Mouse (Mus musculus) Patski (cell line): ENCODE measurements around the gene Smarca1. TPM values are rescaled to one million over a fixed set of nuclear protein-coding genes. Genes with fewer than 3 reads are reported as not detected.

Experiments used
- ATAC-seq: fragments of 100-300 bp; one replicate; pipeline ENCODE4 v1.8.0; 2021
- CTCF ChIA-PET: fragments of 350-600 bp; sonication (Branson Sonifier 250); formaldehyde crosslinking; loops from one replicate; lab custom pipeline; 2022; ENCODE audit warnings: inconsistent platforms; lab: Charles Lee
- POLR2A ChIA-PET: fragments of 350-600 bp; sonication (Branson Sonifier 250); formaldehyde crosslinking; loops from one replicate; lab custom pipeline; 2022; ENCODE audit warnings: antibody characterized with exemption, inconsistent platforms; lab: Charles Lee
- DNase-seq: peaks from one replicate; pipeline ENCODE4 v3.0.0-alpha.2; 2011; ENCODE audit warnings: low read depth, low spot score
- H3K27me3 ChIP-seq: fragments of 371-371 bp; one replicate; pipeline ENCODE4 v1.5.1; 2021
- CTCF ChIP-seq: fragments of 100-300 bp; IDR thresholded peaks from one replicate; pipeline ENCODE4 v1.5.1; 2021
- in situ Hi-C: fragments of 300-500 bp; cut with MboI; formaldehyde crosslinking; loops from 3 replicates; pipeline ENCODE4 v1.11.1; 2018; ENCODE audit warnings: low pct_unique_long_range_greater_than_20kb, mixed read lengths
- polyA plus RNA-seq: library from polyadenylated mRNA; unstranded; gene quantifications from one replicate; pipeline ENCODE4 v1.2.3, GENCODE M21; 2021

The Smarca1 gene
- 0.04 TPM for polyA plus RNA-seq

DNA sequence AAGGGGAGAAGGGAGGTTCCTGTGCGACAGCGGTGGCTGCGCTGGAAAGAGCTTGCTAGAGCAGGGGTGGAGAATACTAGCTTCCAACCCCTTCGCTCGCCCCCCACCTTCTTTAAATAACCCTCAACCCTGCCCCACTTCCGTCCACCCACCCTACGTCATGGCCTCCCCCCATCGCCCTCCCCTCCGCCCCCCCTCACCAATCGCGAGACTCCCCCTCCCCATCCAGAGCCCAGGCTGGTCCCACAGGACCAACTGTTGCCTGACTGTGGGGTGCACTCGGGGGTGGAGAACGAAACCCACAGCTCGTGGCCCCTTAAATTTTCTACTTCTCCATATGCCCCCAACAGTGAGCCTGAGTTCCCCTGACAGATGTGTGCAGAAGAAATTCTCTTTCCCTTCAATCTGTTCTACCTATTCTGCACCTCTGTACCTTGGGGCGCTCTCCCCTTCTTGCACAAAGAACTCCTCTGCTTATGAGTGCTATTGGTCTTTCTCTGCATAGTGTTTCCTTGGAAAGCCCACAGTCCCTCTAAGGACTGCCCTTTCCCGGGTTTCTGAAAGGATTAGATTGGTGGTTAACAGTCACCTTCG is at the start of gene Smarca1:
Gene Smarca1, minus strand, starts transcription at position 544 of the 594 bp plus-strand sequence.
- ATAC-seq (no peak), DNase-seq (no peak)
- POLR2A ChIA-PET, result no interaction called here
- in situ Hi-C loops, result no loop called here
- TF ChIP-seq CTCF, result no peak
- CTCF ChIA-PET, result no interaction called here
- H3K27me3 ChIP-seq, result peaks cover 52% of the 10 kb centered on the region

DNA sequence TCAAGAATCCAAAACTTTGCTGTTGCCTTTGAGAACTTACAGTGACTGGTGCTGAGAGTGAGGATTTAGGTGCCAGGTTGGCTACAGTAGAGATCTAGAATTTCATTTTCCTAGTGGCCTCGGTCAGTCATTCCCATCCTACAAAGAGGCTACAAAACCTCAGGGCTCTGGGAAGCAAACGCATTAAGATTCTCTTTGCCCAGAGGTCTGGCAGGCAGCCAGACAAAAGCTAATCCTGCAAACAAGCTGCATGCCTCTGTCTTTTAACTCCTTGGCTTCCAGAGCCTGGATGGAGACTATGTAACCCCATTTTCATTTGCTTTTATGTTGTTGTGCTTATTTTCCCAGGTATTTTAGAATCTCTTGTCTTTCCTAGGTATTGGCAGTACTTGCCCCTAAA is 45.0 kb upstream of the Smarca1 start:
- POLR2A ChIA-PET, result no interaction called here
- ATAC-seq, result no peak

DNA sequence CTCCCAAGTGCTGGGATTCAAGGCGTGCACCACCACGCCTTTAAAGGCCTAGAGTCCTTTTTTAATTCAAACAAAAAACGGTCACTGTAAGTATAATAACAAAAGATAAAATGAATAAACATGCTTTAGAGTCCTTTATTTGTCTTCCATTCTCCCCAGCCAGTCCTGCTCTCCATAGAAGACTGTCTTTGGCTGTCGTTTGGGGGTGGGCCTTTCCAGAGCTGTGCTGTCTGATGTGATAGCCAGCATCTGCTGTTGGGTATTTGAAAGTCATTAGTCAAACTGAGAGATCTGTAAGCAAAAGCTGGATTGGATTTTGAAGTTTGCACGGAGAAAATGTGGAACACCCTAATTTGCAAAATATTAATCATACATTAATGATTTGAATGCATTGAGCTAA is 44.1 kb upstream of the Smarca1 start:
- ATAC-seq, result no peak

More for the DNA sequence above, 45.0 kb upstream of the Smarca1 start:
- DNase-seq, result no peak
- no peak for TF ChIP-seq CTCF
- peaks cover 18% of the 10 kb centered on the region for H3K27me3 ChIP-seq
- in situ Hi-C loops, result no loop called here
- CTCF ChIA-PET, result no interaction called here

DNA sequence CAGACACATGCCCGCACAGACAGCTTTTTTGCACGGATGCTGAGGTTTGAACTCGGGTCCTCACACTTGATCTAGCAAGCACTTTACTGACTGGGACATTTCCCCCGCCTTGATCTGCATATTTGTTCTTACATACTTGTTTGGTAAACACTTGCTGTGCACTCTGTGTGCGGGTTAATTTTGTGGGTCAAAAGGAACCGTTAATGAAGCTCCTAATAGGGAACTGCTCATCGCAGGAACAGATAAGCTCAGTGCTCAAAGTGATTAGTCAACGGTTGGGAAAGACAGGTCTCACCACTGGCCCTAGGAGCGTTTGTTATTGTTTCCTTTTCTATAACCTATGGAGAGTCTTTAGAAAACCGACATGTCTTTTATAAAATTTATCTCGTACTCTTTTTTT is 41.6 kb upstream of the Smarca1 start:
- DNase-seq (no peak), ATAC-seq (no peak)
- ChIA-PET CTCF (no interaction called here), POLR2A (no interaction called here)
- in situ Hi-C loops, result no loop called here
- TF ChIP-seq CTCF, result no peak
- H3K27me3 ChIP-seq, result peaks cover 20% of the 10 kb centered on the region

More for the DNA sequence above, 44.1 kb upstream of the Smarca1 start:
- ChIA-PET POLR2A (no interaction called here), CTCF (no interaction called here)
- peaks cover 18% of the 10 kb centered on the region for H3K27me3 ChIP-seq
- DNase-seq, result no peak
- in situ Hi-C loops, result no loop called here
- no peak for TF ChIP-seq CTCF

DNA sequence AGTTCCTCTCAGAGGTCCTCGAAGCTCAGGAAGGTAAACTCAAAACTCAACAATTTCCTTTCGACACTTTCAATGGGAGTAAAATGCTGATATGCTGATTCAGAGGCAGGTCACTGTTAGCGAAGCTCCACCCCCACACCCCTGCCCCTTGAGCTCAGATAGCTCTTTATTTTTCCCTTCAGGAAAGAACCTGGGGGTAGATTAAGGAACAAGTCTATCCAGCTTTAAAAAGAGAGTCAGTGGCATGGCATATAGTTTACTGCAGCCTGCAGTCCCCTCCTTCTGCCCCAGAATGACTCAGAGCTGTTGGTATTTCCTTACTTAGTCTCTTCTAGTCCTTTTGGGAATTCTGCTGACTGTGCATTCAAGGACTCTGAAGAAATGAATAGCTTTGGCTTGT is 37.7 kb upstream of the Smarca1 start:
- CTCF ChIA-PET, result interaction anchor here (0.9 kb wide), 1 partner anchor 40 kb away, joined by 3 read pairs; no protein-coding TSS in a partner anchor
- H3K27me3 ChIP-seq, result peaks cover 19% of the 10 kb centered on the region
- POLR2A ChIA-PET, result interaction anchor here (0.6 kb wide), 1 partner anchor 171 kb away, joined by 3 read pairs; no protein-coding TSS in a partner anchor
- ATAC-seq, result peak; percentile 95
- in situ Hi-C loops, result no loop called here
- no peak for TF ChIP-seq CTCF
- no peak for DNase-seq

DNA sequence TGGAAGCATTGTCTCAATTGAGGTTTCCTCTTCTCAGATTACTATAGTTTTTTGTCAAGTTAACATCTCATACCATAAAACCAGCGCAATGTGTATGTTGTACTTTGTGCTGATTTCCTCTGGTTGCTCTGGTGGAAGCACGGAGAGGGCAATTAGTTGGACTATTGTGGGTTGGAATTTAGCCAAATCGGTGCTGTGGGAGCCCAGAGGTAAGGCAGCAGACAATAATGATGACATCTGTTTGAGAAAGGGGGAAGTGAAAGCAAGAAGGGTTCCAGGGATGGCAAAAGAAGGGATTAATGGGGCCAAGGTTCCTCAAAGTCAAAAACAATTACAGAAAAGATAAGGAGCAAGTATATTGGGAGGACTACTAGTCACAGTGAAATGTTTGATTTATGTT is 35.2 kb upstream of the Smarca1 start:
- TF ChIP-seq CTCF, result no peak
- ChIA-PET POLR2A (no interaction called here), CTCF (no interaction called here)
- no peak for DNase-seq
- peaks cover 26% of the 10 kb centered on the region for H3K27me3 ChIP-seq
- no peak for ATAC-seq
- in situ Hi-C loops, result no loop called here

GRCm38 (mm10) chrX:47920541-47920940 is 27.8 kb upstream of the Smarca1 start:
- in situ Hi-C loops, result no loop called here
- POLR2A ChIA-PET, result no interaction called here
- CTCF ChIA-PET, result no interaction called here
- H3K27me3 ChIP-seq, result peaks cover 51% of the 10 kb centered on the region
- ATAC-seq (no peak), DNase-seq (no peak)
- no peak for TF ChIP-seq CTCF

GRCm38 (mm10) chrX:47916831-47917230 is 24.1 kb upstream of the Smarca1 start:
- no peak for DNase-seq
- TF ChIP-seq CTCF, result no peak
- ATAC-seq, result no peak
- in situ Hi-C loops, result no loop called here
- peaks cover 26% of the 10 kb centered on the region for H3K27me3 ChIP-seq
- CTCF ChIA-PET, result no interaction called here
- POLR2A ChIA-PET, result no interaction called here

DNA sequence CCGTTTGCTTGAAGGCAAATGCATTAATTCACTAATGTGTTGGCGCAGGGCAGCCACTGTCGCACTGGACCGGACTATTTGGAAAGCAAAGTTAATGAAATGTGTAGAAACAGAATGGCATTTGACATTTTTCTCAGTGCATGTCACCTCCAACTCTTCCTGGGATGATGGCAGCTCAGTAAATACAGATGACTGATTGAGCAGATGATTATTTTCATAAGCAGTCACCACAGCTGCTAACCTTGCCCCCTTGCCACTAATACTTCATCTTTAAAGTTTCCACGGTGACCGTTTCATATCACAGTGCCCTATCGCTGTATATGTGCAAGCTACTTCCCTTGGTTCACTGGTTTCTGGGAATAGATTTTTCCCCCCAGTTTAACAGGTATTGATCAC is 20.8 kb upstream of the Smarca1 start:
- ATAC-seq (no peak), DNase-seq (no peak)
- peaks cover 17% of the 10 kb centered on the region for H3K27me3 ChIP-seq
- CTCF ChIA-PET, result interaction anchor here (1.5 to 2.3 kb wide), 3 partner anchors 9 to 18 kb away, joined by 4 to 6 read pairs (median 4); no protein-coding TSS in a partner anchor
- POLR2A ChIA-PET, result no interaction called here
- in situ Hi-C loops, result no loop called here
- TF ChIP-seq CTCF, result no peak

- CTCF ChIA-PET, result interaction anchor here (1.5 to 2.3 kb wide), 3 partner anchors 9 to 19 kb away, joined by 4 to 6 read pairs (median 4); no protein-coding TSS in a partner anchor
- peaks cover 17% of the 10 kb centered on the region for H3K27me3 ChIP-seq
- DNase-seq (no peak), ATAC-seq (peak; percentile 83)
- POLR2A ChIA-PET, result no interaction called here
- in situ Hi-C loops, result no loop called here
- TF ChIP-seq CTCF, result no peak
These were observed 20.2 kb upstream of the Smarca1 start for GRCm38 (mm10) chrX:47912904-47913542.

GRCm38 (mm10) chrX:47912306-47912792 is 19.6 kb upstream of the Smarca1 start, which contains the start of gene Ocrl:
Gene Ocrl, plus strand, starts transcription at chrX:47912387.
- peak; percentile 57 for TF ChIP-seq CTCF
- DNase-seq (no peak), ATAC-seq (peak; percentile 87)
- ChIA-PET POLR2A (no interaction called here), CTCF (interaction anchor here (1.5 to 2.3 kb wide), 3 partner anchors 8 to 19 kb away, joined by 4 to 6 read pairs (median 4); no protein-coding TSS in a partner anchor)
- in situ Hi-C loops, result no loop called here
- H3K27me3 ChIP-seq, result peaks cover 16% of the 10 kb centered on the region
